Mouse (Mus musculus) forebrain, embryonic 10.5 days (tissue): Measurements from ENCODE around the gene Psors1c2. TPM values are rescaled to one million over a fixed set of nuclear protein-coding genes. Genes with fewer than 3 reads are reported as not detected.

ENCODE experiments used
- DNase-seq: peaks from one replicate; pipeline ENCODE4 v3.0.0-alpha.2; 2017; ENCODE audit warnings: low spot score; ENCODE audit errors: extremely low spot score
- H3K27ac ChIP-seq: fragments of 300-500 bp; sonication (generic); 2 replicates; pipeline ENCODE4 v1.5.1; 2016; ENCODE audit warnings: mild to moderate bottlenecking
- H3K27me3 ChIP-seq: fragments of 300-500 bp; sonication (generic); 2 replicates; pipeline ENCODE4 v1.6.1; 2016; ENCODE audit warnings: mild to moderate bottlenecking; ENCODE audit not compliant: poor library complexity, severe bottlenecking
- H3K36me3 ChIP-seq: fragments of 300-500 bp; sonication (generic); replicated peaks from 2 replicates; pipeline ENCODE4 v1.6.1; 2016; ENCODE audit warnings: mild to moderate bottlenecking, moderate library complexity
- H3K4me1 ChIP-seq: fragments of 300-500 bp; sonication (generic); 2 replicates; pipeline ENCODE4 v1.6.1; 2016
- H3K4me3 ChIP-seq: fragments of 300-500 bp; sonication (generic); 2 replicates; pipeline ENCODE4 v1.5.1; 2016; ENCODE audit warnings: mild to moderate bottlenecking, moderate library complexity
- H3K9me3 ChIP-seq: fragments of 300-500 bp; sonication (generic); 2 replicates; pipeline ENCODE4 v1.6.1; 2016; ENCODE audit warnings: mild to moderate bottlenecking, moderate library complexity
- WGBS: fragments of 180-500 bp; shearing (Covaris S2); methylation state at CpG from one replicate; pipeline ENCODE4 v1.1.7; 2016; 5-methylcytosine and 5-hydroxymethylcytosine counted together
- polyA plus RNA-seq: library from polyadenylated mRNA; unstranded; fragments of >200 nt; fragmentation: Nextera tagmentation; extraction: Ambion mirVana; gene quantifications from 2 replicates; pipeline ENCODE4 v1.2.1, GENCODE M21; 2016

Psors1c2 gene
- 2.2 and 2.6 TPM in 2 replicates for polyA plus RNA-seq

DNA sequence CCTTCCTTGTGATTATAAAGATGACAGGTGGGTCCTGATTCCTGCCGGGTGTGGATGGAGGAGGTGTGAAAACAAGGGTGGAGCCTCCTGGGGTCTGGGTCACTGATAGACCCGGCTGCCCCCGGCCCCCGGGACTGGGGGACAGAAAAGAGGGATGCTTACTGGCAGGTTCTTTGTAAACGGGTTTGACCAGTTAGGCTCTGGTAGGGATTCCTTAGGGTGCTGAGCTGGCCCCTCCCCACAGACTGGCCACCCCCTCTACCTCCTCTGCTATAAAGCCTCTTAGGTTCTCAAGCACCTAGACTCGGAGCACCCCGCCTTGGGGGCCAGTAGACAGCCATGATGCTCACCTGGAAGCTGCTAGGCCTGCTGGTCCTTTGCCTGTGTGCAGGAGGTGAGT, at the start of gene Psors1c2:
Gene Psors1c2 (plus strand): TSS at position 301 of the 400 bp plus-strand sequence.
- no peaks in the 10 kb centered on the region for H3K9me3 ChIP-seq
- peaks cover 15% of the 10 kb centered on the region for H3K4me1 ChIP-seq
- H3K27ac ChIP-seq, result peak within 1 kb of the TSS; percentile 25; the same call in 1 of the 2 replicates
- no peak within 1 kb of the TSS for H3K4me3 ChIP-seq
- no peak for DNase-seq
- WGBS, result 59% methylated on average over 7 of the region's 7 CpGs
- peaks cover 37% of the 10 kb centered on the region for H3K36me3 ChIP-seq
- H3K27me3 ChIP-seq, result no peaks in the 10 kb centered on the region

DNA sequence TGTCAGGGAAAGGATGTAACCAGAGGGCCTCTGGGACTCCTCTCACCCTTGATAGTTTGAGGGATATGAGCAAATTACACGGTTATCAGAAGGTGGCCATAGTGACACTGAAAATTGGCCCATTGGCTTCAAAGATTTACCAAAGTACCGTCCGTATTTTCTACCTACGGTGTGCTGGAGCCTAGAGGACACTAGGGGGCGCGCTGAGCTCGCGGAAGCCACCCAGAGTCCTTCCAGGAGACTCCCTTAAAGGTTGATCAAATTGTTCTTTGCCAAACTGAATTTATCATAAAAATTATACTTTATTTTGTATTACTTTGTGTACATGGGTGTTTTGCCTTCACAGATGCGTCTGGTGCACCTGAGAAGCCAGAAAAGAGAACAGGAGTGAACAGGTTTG, 48.9 kb upstream of the Psors1c2 start:
- H3K27me3 ChIP-seq, result no peaks in the 10 kb centered on the region
- no peak overlapping the region for H3K4me3 ChIP-seq
- 3% methylated on average over 9 of the region's 9 CpGs for WGBS
- no peak overlapping the region for H3K27ac ChIP-seq
- peak; percentile 45 for DNase-seq
- no peaks in the 10 kb centered on the region for H3K9me3 ChIP-seq
- H3K4me1 ChIP-seq, result peaks cover 4% of the 10 kb centered on the region
- no peaks in the 10 kb centered on the region for H3K36me3 ChIP-seq

DNA sequence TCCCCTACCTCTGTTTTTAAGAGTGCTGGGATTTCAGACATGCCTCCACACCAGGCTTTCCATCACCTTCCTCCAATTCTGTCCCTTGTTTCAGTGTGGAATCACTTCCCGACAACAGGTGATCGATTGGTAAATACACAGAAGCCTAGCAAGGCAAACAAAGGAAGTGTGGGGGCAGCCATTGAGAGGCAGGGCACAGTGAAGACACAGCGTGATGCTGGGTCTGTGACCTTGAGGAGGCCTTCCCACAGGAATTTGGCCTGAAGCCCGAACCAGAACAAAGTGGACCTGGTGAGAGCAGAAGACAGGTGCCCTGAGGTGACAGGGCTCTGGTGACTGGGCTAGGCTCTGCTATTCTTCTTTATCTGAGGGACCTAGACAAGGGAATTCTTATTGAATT, 47.3 kb upstream of the Psors1c2 start:
- 47% methylated on average over 4 of the region's 4 CpGs for WGBS
- no peak for DNase-seq
- H3K27me3 ChIP-seq, result no peaks in the 10 kb centered on the region
- no peak overlapping the region for H3K4me3 ChIP-seq
- H3K9me3 ChIP-seq, result no peaks in the 10 kb centered on the region
- peaks cover 10% of the 10 kb centered on the region for H3K4me1 ChIP-seq
- no peak overlapping the region; the same call in 1 of the 2 replicates for H3K27ac ChIP-seq
- H3K36me3 ChIP-seq, result no peaks in the 10 kb centered on the region

DNA sequence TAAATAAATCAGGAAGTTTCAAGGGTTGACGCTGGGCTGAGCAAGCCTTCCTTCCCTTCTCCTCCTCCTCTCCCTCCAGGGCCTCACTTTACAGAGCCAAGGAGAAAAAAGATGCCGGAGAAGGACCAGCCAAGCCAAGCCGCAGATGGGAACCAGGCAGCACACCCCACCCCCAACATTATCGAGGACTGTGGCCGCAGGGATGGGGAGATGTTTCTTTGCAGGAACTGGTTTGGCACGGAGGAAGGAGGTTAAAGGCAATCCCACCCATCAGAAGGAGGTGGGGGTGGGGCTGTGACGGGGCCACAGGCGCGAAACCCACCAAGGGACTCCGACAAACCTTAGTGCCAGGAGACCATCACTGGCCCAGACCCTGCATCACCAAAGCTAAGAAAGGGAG, 46.3 kb upstream of the Psors1c2 start:
- Histone ChIP-seq H3K36me3 (no peaks in the 10 kb centered on the region), H3K27me3 (no peaks in the 10 kb centered on the region), H3K9me3 (no peaks in the 10 kb centered on the region), H3K27ac (no peak overlapping the region), H3K4me3 (no peak overlapping the region), H3K4me1 (peaks cover 10% of the 10 kb centered on the region)
- no peak for DNase-seq
- WGBS, result 75% methylated on average over 10 of the region's 10 CpGs

DNA sequence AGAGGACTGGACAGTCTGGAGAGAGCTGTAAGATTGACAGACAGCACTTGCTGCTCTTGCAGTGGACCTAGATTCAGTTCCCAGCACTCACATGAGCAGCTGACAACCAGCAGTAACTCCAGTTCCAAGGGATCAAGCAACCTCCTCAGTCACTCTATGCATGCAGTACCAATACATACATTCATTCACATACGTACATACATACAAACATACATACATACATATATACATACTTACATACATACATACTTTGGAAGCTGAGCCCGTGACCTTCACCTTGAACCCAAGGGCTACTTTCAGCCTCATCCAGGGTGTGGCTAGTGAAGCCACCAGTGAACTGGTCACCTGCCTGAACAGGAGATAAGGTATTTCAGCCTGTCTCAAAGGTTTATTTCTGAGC, 45.0 kb upstream of the Psors1c2 start:
- 93% methylated on average over 2 of the region's 2 CpGs for WGBS
- H3K36me3 ChIP-seq, result no peaks in the 10 kb centered on the region
- H3K27me3 ChIP-seq, result no peaks in the 10 kb centered on the region
- no peak for DNase-seq
- no peak overlapping the region for H3K27ac ChIP-seq
- no peak overlapping the region for H3K4me3 ChIP-seq
- no peaks in the 10 kb centered on the region for H3K9me3 ChIP-seq
- H3K4me1 ChIP-seq, result peaks cover 10% of the 10 kb centered on the region

DNA sequence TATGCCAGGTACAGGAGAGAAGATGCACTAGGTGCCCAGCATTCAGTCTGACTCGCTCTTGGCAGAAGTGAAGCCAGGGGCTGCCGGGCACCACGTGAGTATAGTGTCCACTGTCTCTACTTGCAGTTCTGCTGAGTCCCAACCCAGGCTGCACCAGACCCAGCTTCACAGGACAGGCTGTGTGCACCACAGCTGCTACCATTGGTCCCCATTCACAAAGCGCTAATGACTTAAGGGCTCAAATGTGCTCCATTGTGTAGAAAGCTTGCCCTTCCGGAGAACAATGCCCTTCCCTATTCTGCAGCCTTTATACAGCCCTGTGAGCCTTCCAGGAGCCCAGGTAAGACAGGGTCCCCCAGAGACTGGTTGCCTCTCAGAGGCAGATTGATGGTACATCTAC, 42.7 kb upstream of the Psors1c2 start:
- H3K27ac ChIP-seq, result no peak overlapping the region
- no peaks in the 10 kb centered on the region for H3K36me3 ChIP-seq
- no peaks in the 10 kb centered on the region for H3K9me3 ChIP-seq
- no peak overlapping the region for H3K4me3 ChIP-seq
- DNase-seq, result no peak
- WGBS, result 53% methylated on average over 5 of the region's 5 CpGs
- peaks cover 10% of the 10 kb centered on the region for H3K4me1 ChIP-seq
- H3K27me3 ChIP-seq, result no peaks in the 10 kb centered on the region

DNA sequence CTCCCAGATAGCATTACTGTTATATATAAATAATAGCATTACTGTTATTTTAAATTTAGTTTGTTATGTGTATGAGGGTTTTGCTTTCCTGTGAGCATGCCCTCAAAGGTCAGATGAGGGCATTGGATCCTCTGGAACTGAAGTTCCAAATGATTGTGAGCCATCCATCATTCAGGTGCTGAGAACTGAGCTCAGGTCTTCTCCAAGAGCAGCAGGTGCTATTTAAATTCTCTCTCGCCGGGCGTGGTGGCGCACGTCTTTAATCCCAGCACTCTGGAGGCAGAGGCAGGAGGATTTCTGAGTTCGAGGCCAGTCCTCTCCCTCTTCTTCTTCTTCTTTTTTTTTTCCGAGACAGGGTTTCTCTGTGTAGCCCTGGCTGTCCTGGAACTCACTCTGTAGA, 35.9 kb upstream of the Psors1c2 start:
- no peak for DNase-seq
- no peak overlapping the region for H3K4me3 ChIP-seq
- no peak overlapping the region for H3K27ac ChIP-seq
- H3K27me3 ChIP-seq, result peaks cover 4% of the 10 kb centered on the region; the same call in 1 of the 2 replicates
- H3K4me1 ChIP-seq, result peaks cover 3% of the 10 kb centered on the region
- WGBS, result 93% methylated on average over 7 of the region's 7 CpGs
- H3K9me3 ChIP-seq, result no peaks in the 10 kb centered on the region
- no peaks in the 10 kb centered on the region for H3K36me3 ChIP-seq

DNA sequence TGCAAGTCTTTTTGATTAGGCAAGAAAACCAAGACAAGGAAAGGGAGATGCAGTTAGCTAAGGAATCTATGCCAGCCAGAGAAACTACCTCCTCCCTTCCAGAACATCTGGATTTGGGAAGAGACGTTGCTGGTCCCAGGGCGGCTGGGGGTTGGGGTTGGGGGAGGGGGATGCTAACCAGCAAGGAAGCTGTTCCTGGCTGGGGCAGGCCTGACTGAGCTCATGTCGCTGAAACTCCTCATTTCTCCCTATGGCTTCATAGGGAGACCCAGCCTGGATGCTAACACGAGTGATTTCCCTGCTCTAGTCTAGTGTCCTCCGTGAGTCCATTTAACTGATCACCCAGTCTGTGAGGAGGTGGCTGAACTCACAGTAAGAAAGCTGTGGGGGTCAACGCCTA, 30.8 kb upstream of the Psors1c2 start:
- Histone ChIP-seq H3K9me3 (0 out of 2 replicates have a peak, but pooled peaks cover 3% of the 10 kb centered on the region), H3K4me1 (peaks cover 30% of the 10 kb centered on the region), H3K36me3 (no peaks in the 10 kb centered on the region), H3K4me3 (no peak overlapping the region), H3K27me3 (peaks cover 53% of the 10 kb centered on the region), H3K27ac (peak overlapping the region; percentile 51; the same call in 1 of the 2 replicates)
- WGBS, result 3% methylated on average over 6 of the region's 6 CpGs
- no peak for DNase-seq

DNA sequence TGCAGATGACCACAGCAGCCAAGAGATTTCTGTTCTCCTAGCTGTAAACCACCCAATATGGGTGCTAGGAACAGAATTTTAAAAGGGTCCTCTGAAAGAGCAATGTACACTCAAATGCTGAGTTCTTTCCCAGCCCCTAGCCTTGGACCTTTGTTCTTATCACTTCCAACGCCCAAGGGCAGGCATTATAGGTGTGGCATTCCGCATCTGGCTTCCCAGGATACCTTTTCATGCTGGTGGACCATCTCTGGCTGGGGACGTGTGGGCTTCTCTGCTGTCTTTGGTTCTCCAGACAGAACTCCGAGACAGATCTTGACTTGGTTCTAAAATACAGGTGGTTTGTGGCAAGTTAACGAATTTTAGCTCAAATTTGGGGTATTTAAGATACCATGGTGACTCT, 30.2 kb upstream of the Psors1c2 start:
- Histone ChIP-seq H3K4me3 (no peak overlapping the region), H3K9me3 (0 out of 2 replicates have a peak, but pooled peaks cover 3% of the 10 kb centered on the region), H3K27ac (no peak overlapping the region), H3K27me3 (peaks cover 58% of the 10 kb centered on the region), H3K36me3 (no peaks in the 10 kb centered on the region), H3K4me1 (peaks cover 30% of the 10 kb centered on the region)
- DNase-seq, result no peak
- WGBS, result 40% methylated on average over 5 of the region's 5 CpGs

DNA sequence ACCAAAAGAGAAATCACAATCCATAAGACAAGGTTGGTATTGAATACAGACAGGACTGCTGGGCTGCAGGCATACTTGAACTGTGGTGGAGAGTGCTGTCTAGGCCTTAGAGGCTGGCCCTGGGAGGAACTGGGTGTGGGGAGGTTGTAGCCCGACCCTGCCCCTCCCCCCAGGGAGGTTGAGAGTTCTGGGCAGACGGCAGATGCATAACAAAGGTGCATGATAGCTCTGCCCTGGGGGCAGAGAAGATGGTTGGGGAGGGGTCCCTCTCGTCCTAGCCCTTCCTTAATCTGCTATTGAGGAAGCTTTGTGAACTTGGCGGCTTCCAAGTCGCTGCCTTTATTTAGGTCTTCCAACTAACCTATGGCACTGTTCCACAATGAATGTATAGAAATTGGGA, 29.2 kb upstream of the Psors1c2 start:
- 17% methylated on average over 5 of the region's 5 CpGs for WGBS
- DNase-seq, result no peak
- Histone ChIP-seq H3K4me1 (peaks cover 31% of the 10 kb centered on the region), H3K27me3 (peaks cover 69% of the 10 kb centered on the region), H3K4me3 (no peak overlapping the region), H3K27ac (no peak overlapping the region), H3K9me3 (0 out of 2 replicates have a peak, but pooled peaks cover 3% of the 10 kb centered on the region), H3K36me3 (no peaks in the 10 kb centered on the region)

DNA sequence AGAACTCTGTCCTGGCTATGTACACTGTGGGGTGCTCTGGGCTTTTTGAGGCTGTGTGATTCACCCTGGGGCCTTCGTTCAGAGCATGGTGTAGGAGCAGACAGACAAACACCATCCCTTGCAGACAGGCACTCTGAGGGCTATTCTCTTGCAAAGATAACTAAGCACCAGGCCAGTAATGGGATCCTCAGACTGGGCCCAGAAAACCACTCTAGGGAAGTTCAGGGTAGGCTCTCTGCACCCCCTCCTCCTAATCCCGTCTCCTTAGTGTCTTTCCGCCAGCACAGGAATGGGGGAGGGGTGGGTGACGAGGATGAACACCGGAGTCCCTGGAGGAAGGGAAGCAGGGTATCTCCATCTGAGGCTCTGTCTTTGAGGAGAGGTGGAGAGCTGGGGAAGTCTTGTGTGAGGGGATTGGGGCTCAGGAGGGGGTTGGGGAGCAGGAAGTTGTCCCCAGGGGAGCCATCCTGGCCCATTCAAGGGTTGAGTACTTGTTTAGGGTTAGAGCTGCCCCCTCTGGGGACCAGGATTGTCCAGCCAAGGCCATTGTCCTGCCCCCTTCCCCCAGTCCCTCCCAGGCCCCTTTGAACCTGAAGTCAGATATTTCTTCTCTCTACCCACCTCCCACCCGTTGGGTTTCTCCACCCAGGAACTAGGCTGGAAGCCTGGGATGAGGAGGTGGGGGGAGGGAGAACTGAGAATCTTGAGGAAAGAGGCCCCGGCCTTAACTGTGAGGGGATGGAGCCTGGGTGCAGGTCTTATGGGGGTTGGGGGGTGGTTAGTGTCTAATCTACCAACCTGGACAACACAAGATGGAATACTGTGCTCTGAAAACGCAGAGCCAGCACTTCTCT, 28.1 kb upstream of the Psors1c2 start:
- Histone ChIP-seq H3K27ac (no peak overlapping the region), H3K36me3 (no peaks in the 10 kb centered on the region), H3K27me3 (peaks cover 77% of the 10 kb centered on the region), H3K4me3 (no peak overlapping the region), H3K4me1 (peaks cover 38% of the 10 kb centered on the region), H3K9me3 (0 out of 2 replicates have a peak, but pooled peaks cover 3% of the 10 kb centered on the region)
- DNase-seq, result no peak
- WGBS, result 12% methylated on average over 8 of the region's 8 CpGs

DNA sequence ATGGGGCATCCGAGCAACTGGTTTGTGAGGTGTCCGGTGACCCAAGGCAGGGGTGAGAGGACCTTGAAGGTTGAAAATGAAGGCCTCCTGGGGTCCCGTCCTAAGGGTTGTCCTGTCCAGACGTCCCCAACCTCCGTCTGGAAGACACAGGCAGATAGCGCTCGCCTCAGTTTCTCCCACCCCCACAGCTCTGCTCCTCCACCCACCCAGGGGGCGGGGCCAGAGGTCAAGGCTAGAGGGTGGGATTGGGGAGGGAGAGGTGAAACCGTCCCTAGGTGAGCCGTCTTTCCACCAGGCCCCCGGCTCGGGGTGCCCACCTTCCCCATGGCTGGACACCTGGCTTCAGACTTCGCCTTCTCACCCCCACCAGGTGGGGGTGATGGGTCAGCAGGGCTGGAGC, 27.2 kb upstream of the Psors1c2 start, which contains the start of gene Pou5f1:
Gene Pou5f1 (plus strand): TSS at position 243 of the 400 bp plus-strand sequence.
- Histone ChIP-seq H3K4me3 (no peak within 1 kb of the TSS), H3K9me3 (0 out of 2 replicates have a peak, but pooled peaks cover 3% of the 10 kb centered on the region), H3K27ac (no peak within 1 kb of the TSS), H3K4me1 (peaks cover 38% of the 10 kb centered on the region), H3K36me3 (no peaks in the 10 kb centered on the region), H3K27me3 (peaks cover 77% of the 10 kb centered on the region)
- DNase-seq, result no peak
- WGBS, result 22% methylated on average over 13 of the region's 13 CpGs

DNA sequence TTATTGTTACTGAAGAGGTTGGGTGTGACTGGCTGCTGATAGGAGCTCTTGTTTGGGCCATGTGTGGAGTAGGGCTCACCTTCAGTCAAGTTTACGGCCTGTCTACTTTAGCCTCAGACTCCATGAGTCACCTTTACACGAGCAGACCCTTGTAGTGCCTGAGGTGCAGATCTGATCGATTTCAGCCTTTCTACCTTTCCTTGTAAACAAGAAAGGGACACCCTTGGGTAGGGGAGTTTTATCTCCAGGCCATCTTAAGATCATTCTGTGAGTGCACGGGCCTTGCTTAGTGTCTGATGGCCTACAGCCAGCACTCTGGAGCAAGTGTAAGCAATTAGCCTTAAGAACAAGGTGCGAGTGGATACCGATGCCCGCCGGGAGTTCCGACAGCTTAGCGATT, 26.1 kb upstream of the Psors1c2 start:
- DNase-seq, result no peak
- peaks cover 75% of the 10 kb centered on the region for H3K27me3 ChIP-seq

More for the DNA sequence above, 26.1 kb upstream of the Psors1c2 start:
- WGBS, result 6% methylated on average over 10 of the region's 10 CpGs
- no peak overlapping the region for H3K27ac ChIP-seq
- H3K9me3 ChIP-seq, result 0 out of 2 replicates have a peak, but pooled peaks cover 3% of the 10 kb centered on the region
- no peak overlapping the region for H3K4me3 ChIP-seq
- H3K4me1 ChIP-seq, result peaks cover 37% of the 10 kb centered on the region
- H3K36me3 ChIP-seq, result no peaks in the 10 kb centered on the region
